ENCODE assay signal across 27 mouse cellular contexts in genomic region chr15:3544289-3544688, GRCm38 (mm10). TPM values are rescaled to one million over a fixed set of nuclear protein-coding genes. Genes with fewer than 3 reads are reported as not detected.
DNase-seq lines count a peak whose midpoint lies in the region; ATAC-seq and TF ChIP-seq lines count a peak whose summit lies in the region.
"Had no signal": no experiment of that assay in that cellular context is flagged by ENCODE, and none has a peak within 500 bp of the region (broad histone marks: within the 10 kb centered on the region; RNA-seq: fewer than 3 reads in every experiment).

No protein-coding gene starts in this region.

- H3K4me1 ChIP-seq in embryonic facial prominence, embryonic 11.5 days (ENCODE audit: control insufficient read depth, insufficient read depth, low read length) = no peaks in the 10 kb centered on the region
- no peaks in the 10 kb centered on the region for H3K4me1 ChIP-seq in embryonic facial prominence, embryonic 10.5 days
- H3K4me1 ChIP-seq in hindbrain, postnatal 0 days (ENCODE audit: insufficient read depth, low read length) = no peaks in the 10 kb centered on the region
- H3K4me1 ChIP-seq: embryonic facial prominence, embryonic 15.5 days; forebrain, embryonic 10.5 days; forebrain, embryonic 13.5 days; hindbrain, embryonic 12.5 days; hindbrain, embryonic 15.5 days; intestine, embryonic 15.5 days had no signal

- POLR2A ChIA-PET in Patski (lab: Charles Lee) = no interaction called here

- CTCF ChIA-PET in Patski (lab: Charles Lee) = interaction anchor here (1.9 kb wide), 1 partner anchor 9 kb away, joined by 9 read pairs; no protein-coding TSS in a partner anchor

- 66% methylated on average over 2 of the region's 2 CpGs for WGBS in embryonic facial prominence, embryonic 11.5 days
- WGBS in embryonic facial prominence, embryonic 10.5 days = 79% methylated on average over 2 of the region's 2 CpGs
- WGBS in hindbrain, postnatal 0 days = 88% methylated on average over 2 of the region's 2 CpGs

- no peak for ATAC-seq in embryonic facial prominence, embryonic 11.5 days (replicated peaks; ENCODE audit: insufficient number of reproducible peaks, low FRiP score, low TSS enrichment, low read depth)
- ATAC-seq in Patski = peak; percentile 80
- no peak for ATAC-seq in hindbrain, postnatal 0 days
- ATAC-seq: CD4-positive, CD25-positive, alpha-beta regulatory T cell, adult 4 months; forebrain, embryonic 13.5 days; forebrain, postnatal 0 days; intestine, embryonic 15.5 days had no signal

- no peaks in the 10 kb centered on the region for H3K36me3 ChIP-seq in embryonic facial prominence, embryonic 11.5 days (replicated peaks; ENCODE audit: control insufficient read depth, insufficient read depth, low read depth, low read length)
- no peaks in the 10 kb centered on the region for H3K36me3 ChIP-seq in embryonic facial prominence, embryonic 10.5 days (replicated peaks)
- no peaks in the 10 kb centered on the region for H3K36me3 ChIP-seq in hindbrain, postnatal 0 days (ENCODE audit: insufficient read depth, low read length)
- H3K36me3 ChIP-seq: embryonic facial prominence, embryonic 15.5 days; forebrain, embryonic 10.5 days; hindbrain, embryonic 12.5 days; hindbrain, embryonic 15.5 days had no signal

- no peak for TF ChIP-seq CTCF in Patski (IDR thresholded peaks at IDR 0.05)
- no peak for TF ChIP-seq CTCF in hindbrain, postnatal 0 days (IDR thresholded peaks at IDR 0.05; ENCODE audit: low read depth)

- no peaks in the 10 kb centered on the region for H3K9me3 ChIP-seq in embryonic facial prominence, embryonic 11.5 days (replicated peaks; ENCODE audit: control insufficient read depth, low read length)
- no peaks in the 10 kb centered on the region for H3K9me3 ChIP-seq in embryonic facial prominence, embryonic 10.5 days
- H3K9me3 ChIP-seq in hindbrain, postnatal 0 days (ENCODE audit: low read length) = no peaks in the 10 kb centered on the region
- H3K9me3 ChIP-seq: embryonic facial prominence, embryonic 15.5 days; forebrain, embryonic 10.5 days; forebrain, embryonic 13.5 days; hindbrain, embryonic 12.5 days; hindbrain, embryonic 15.5 days; intestine, embryonic 15.5 days had no signal

- H3K9ac ChIP-seq in embryonic facial prominence, embryonic 11.5 days (replicated peaks; ENCODE audit: low read length) = no peak overlapping the region
- H3K9ac ChIP-seq in hindbrain, postnatal 0 days (replicated peaks; ENCODE audit: low read length) = no peak overlapping the region
- H3K9ac ChIP-seq: embryonic facial prominence, embryonic 15.5 days; forebrain, embryonic 13.5 days; forebrain, postnatal 0 days; hindbrain, embryonic 12.5 days; hindbrain, embryonic 15.5 days; intestine, embryonic 15.5 days had no signal

- H3K27me3 ChIP-seq in embryonic facial prominence, embryonic 11.5 days (ENCODE audit: control insufficient read depth, insufficient read depth, low read length) = no peaks in the 10 kb centered on the region
- no peaks in the 10 kb centered on the region for H3K27me3 ChIP-seq in embryonic facial prominence, embryonic 10.5 days (replicated peaks; ENCODE audit: low read depth, poor library complexity, severe bottlenecking)
- no peaks in the 10 kb centered on the region for H3K27me3 ChIP-seq in Patski
- no peaks in the 10 kb centered on the region for H3K27me3 ChIP-seq in hindbrain, postnatal 0 days (ENCODE audit: insufficient read depth, low read length)
- H3K27me3 ChIP-seq: embryonic facial prominence, embryonic 15.5 days; forebrain, embryonic 13.5 days; hindbrain, embryonic 12.5 days; hindbrain, embryonic 15.5 days; intestine, embryonic 15.5 days had no signal

- no peak overlapping the region for H3K4me3 ChIP-seq in embryonic facial prominence, embryonic 11.5 days (ENCODE audit: low read depth, low read length)
- H3K4me3 ChIP-seq in embryonic facial prominence, embryonic 10.5 days = no peak overlapping the region
- H3K4me3 ChIP-seq in hindbrain, postnatal 0 days (ENCODE audit: low read length) = no peak overlapping the region
- H3K4me3 ChIP-seq: embryonic facial prominence, embryonic 15.5 days; erythroblast, embryonic 14.5 days; forebrain, embryonic 10.5 days; forebrain, embryonic 13.5 days; gastrocnemius, adult 2 months; hindbrain, embryonic 12.5 days; hindbrain, embryonic 15.5 days; intestine, embryonic 15.5 days had no signal

- H3K4me2 ChIP-seq in embryonic facial prominence, embryonic 11.5 days (ENCODE audit: low read depth, low read length) = no peak overlapping the region
- no peak overlapping the region for H3K4me2 ChIP-seq in hindbrain, postnatal 0 days (ENCODE audit: low read depth, low read length)
- H3K4me2 ChIP-seq: embryonic facial prominence, embryonic 15.5 days; forebrain, embryonic 13.5 days; heart, embryonic 11.5 days; hindbrain, embryonic 12.5 days; hindbrain, embryonic 15.5 days; intestine, embryonic 15.5 days had no signal

- in situ Hi-C loops in Patski (cut with MboI; ENCODE audit: low pct_unique_long_range_greater_than_20kb) = no loop called here

- no peak overlapping the region for H3K27ac ChIP-seq in embryonic facial prominence, embryonic 11.5 days (replicated peaks; ENCODE audit: low read depth, low read length)
- no peak overlapping the region for H3K27ac ChIP-seq in embryonic facial prominence, embryonic 10.5 days (replicated peaks)
- H3K27ac ChIP-seq in hindbrain, postnatal 0 days = no peak overlapping the region
- H3K27ac ChIP-seq: embryonic facial prominence, embryonic 15.5 days; forebrain, embryonic 10.5 days; forebrain, embryonic 13.5 days; gastrocnemius, adult 2 months; hindbrain, embryonic 12.5 days; hindbrain, embryonic 15.5 days; intestine, embryonic 15.5 days had no signal

- DNase-seq in embryonic facial prominence, embryonic 11.5 days (ENCODE audit: low spot score) = peak; percentile 15
- DNase-seq in embryonic facial prominence, embryonic 10.5 days (ENCODE audit: low spot score) = no peak
- DNase-seq in Patski (ENCODE audit: low read depth, low spot score) = peak; percentile 10
- peak; percentile 18 for DNase-seq in fibroblast of lung, adult 2 months (ENCODE audit: low read depth)
- no peak for DNase-seq in left cerebral cortex, adult 11 months (ENCODE audit: low spot score)
- no peak for DNase-seq in hindbrain, postnatal 0 days (ENCODE audit: low spot score)
- DNase-seq: adrenal gland, adult 2 months; adrenal gland, postnatal 14 days; cerebellum, adult 11 months; cerebellum, adult 2 months; cerebellum, adult 9-11 months; cerebellum, postnatal 25 days; forebrain, postnatal 0 days; gastrocnemius, adult 2 months; gastrocnemius, postnatal 14 days; heart, adult 11 months; kidney, adult 18-20 months had no signal

RNA-seq across cellular contexts. Expression of gene Ghr, which starts 39.0 kb away (rescaled TPM):
- polyA plus RNA-seq in embryonic facial prominence, embryonic 11.5 days (2014; fragmentation: Nextera tagmentation; extraction: Ambion mirVana) = 26.6 and 29.1 TPM in 2 replicates
- 11.3 and 12.7 TPM in 2 replicates for polyA plus RNA-seq in embryonic facial prominence, embryonic 10.5 days (2016; fragmentation: Nextera tagmentation; extraction: Ambion mirVana)
- 46.8 TPM for polyA plus RNA-seq in Patski (2021)
- total RNA-seq in hindbrain, postnatal 0 days (2014; rRNA removed) = 9.7 and 10.5 TPM in 2 replicates
- 13.1 and 15.8 TPM in 2 replicates for polyA plus RNA-seq in hindbrain, postnatal 0 days (2015; fragmentation: Nextera tagmentation; extraction: Ambion mirVana)
- total RNA-seq: MEL had no signal
- polyA plus RNA-seq: CD4-positive, CD25-positive, alpha-beta regulatory T cell, adult 4 months; erythroblast, embryonic 14.5 days had no signal

Comparison
In these comparisons a context has a peak if more than half of its experiments do, and no peak if none do; other contexts are left out.
1. DNase-seq: peak in embryonic facial prominence, embryonic 11.5 days (single experiment), Patski (single experiment) and fibroblast of lung, adult 2 months (single experiment); none in embryonic facial prominence, embryonic 10.5 days (single experiment), left cerebral cortex, adult 11 months (single experiment) and hindbrain, postnatal 0 days (single experiment).